Comparison of ENCODE assay signal across 8 mouse cellular contexts in genomic region chr1:104986222-104986973, GRCm38 (mm10).
DNase-seq lines count a peak whose midpoint lies in the region; ATAC-seq and TF ChIP-seq lines count a peak whose summit lies in the region.

No protein-coding gene starts in this region.

- no peaks in the 10 kb centered on the region for H3K9me3 ChIP-seq in kidney, postnatal 0 days (replicated peaks; ENCODE audit: low read length)
- no peaks in the 10 kb centered on the region for H3K9me3 ChIP-seq in neural tube, embryonic 13.5 days

- no peaks in the 10 kb centered on the region for H3K36me3 ChIP-seq in kidney, postnatal 0 days (ENCODE audit: insufficient read depth, low read length)
- H3K36me3 ChIP-seq in neural tube, embryonic 13.5 days = no peaks in the 10 kb centered on the region

- ATAC-seq in kidney, postnatal 0 days (replicated peaks; ENCODE audit: low FRiP score, low read depth) = no peak
- peak; percentile 74; the same call in 1 of the 2 replicates for ATAC-seq in neural tube, embryonic 13.5 days (ENCODE audit: low read depth)

- H3K4me2 ChIP-seq in kidney, postnatal 0 days (ENCODE audit: low read length) = no peak overlapping the region
- H3K4me2 ChIP-seq in neural tube, embryonic 13.5 days = no peak overlapping the region

- no peaks in the 10 kb centered on the region for H3K4me1 ChIP-seq in kidney, postnatal 0 days (replicated peaks; ENCODE audit: insufficient read depth, low read length)
- H3K4me1 ChIP-seq in neural tube, embryonic 13.5 days (replicated peaks) = no peaks in the 10 kb centered on the region

- H3K27ac ChIP-seq in kidney, postnatal 0 days = no peak overlapping the region
- H3K27ac ChIP-seq in neural tube, embryonic 13.5 days (replicated peaks) = no peak overlapping the region

- peak; percentile 41 to 54 for DNase-seq in cerebellum, adult 18-20 months
- DNase-seq in cerebellum, adult 11 months = no peak
- DNase-seq in right cerebral cortex, adult 18-20 months = peak; percentile 39
- no peak for DNase-seq in right cerebral cortex, postnatal 4 days
- DNase-seq in embryo, embryonic 9.5 days (ENCODE audit: extremely low spot score) = peak; percentile 71
- peak; percentile 89 for DNase-seq in kidney, postnatal 0 days (ENCODE audit: low spot score)
- DNase-seq in gastrocnemius, postnatal 36 days = no peak

- peak; percentile 97 for TF ChIP-seq CTCF in kidney, postnatal 0 days (IDR thresholded peaks at IDR 0.05; ENCODE audit: low read depth)

- H3K9ac ChIP-seq in kidney, postnatal 0 days (ENCODE audit: low read depth, low read length) = no peak overlapping the region
- no peak overlapping the region for H3K9ac ChIP-seq in neural tube, embryonic 13.5 days

- no peak overlapping the region for H3K4me3 ChIP-seq in kidney, postnatal 0 days (replicated peaks; ENCODE audit: low read depth, low read length)
- no peak overlapping the region for H3K4me3 ChIP-seq in neural tube, embryonic 13.5 days

- intact Hi-C loops in gastrocnemius, postnatal 36 days (cut with DNase I) = loop anchor here (2.0 kb wide), 1 partner anchor 644 kb away; no protein-coding TSS in a partner anchor

- no peaks in the 10 kb centered on the region for H3K27me3 ChIP-seq in kidney, postnatal 0 days (ENCODE audit: insufficient read depth, low read length)
- no peaks in the 10 kb centered on the region for H3K27me3 ChIP-seq in neural tube, embryonic 13.5 days

- WGBS in kidney, postnatal 0 days = 24% methylated on average over 5 of the region's 5 CpGs
- 30% methylated on average over 5 of the region's 5 CpGs for WGBS in neural tube, embryonic 13.5 days

Comparison
In these comparisons a context has a peak if more than half of its experiments do, and no peak if none do; other contexts are left out.
1. DNase-seq: peak in cerebellum, adult 18-20 months (2 of 2), right cerebral cortex, adult 18-20 months (single experiment), embryo, embryonic 9.5 days (single experiment) and kidney, postnatal 0 days (single experiment); none in cerebellum, adult 11 months (single experiment), right cerebral cortex, postnatal 4 days (single experiment) and gastrocnemius, postnatal 36 days (0 of 2).